Mouse (Mus musculus) liver, embryonic 12.5 days (tissue): Measurements from ENCODE around the gene Tgm2. TPM values are rescaled to one million over a fixed set of nuclear protein-coding genes. Genes with fewer than 3 reads are reported as not detected.

Source experiments
- ATAC-seq: fragments of 200-750 bp; cut with Nextera tagmentation; 2 replicates; pipeline ENCODE4 v1.8.0; 2017; ENCODE audit warnings: moderate number of reproducible peaks, mild to moderate bottlenecking, moderate library complexity
- H3K27ac ChIP-seq: fragments of 300-500 bp; sonication (generic); 2 replicates; pipeline ENCODE4 v1.5.1; 2016; ENCODE audit warnings: mild to moderate bottlenecking
- H3K27me3 ChIP-seq: fragments of 300-500 bp; sonication (generic); replicated peaks from 2 replicates; pipeline ENCODE4 v1.6.1; 2016; ENCODE audit warnings: mild to moderate bottlenecking, moderate library complexity
- H3K36me3 ChIP-seq: fragments of 300-500 bp; sonication (generic); 2 replicates; pipeline ENCODE4 v1.6.1; 2016; ENCODE audit warnings: mild to moderate bottlenecking, moderate library complexity
- H3K4me1 ChIP-seq: fragments of 300-500 bp; sonication (generic); 2 replicates; pipeline ENCODE4 v1.6.1; 2016
- H3K4me2 ChIP-seq: fragments of 300-500 bp; sonication (generic); 2 replicates; pipeline ENCODE4 v1.6.1; 2016; ENCODE audit warnings: mild to moderate bottlenecking, moderate library complexity
- H3K4me3 ChIP-seq: fragments of 300-500 bp; sonication (generic); 2 replicates; pipeline ENCODE4 v1.5.1; 2016; ENCODE audit warnings: mild to moderate bottlenecking, moderate library complexity
- H3K9ac ChIP-seq: fragments of 300-500 bp; sonication (generic); 2 replicates; pipeline ENCODE4 v1.6.1; 2016; ENCODE audit warnings: mild to moderate bottlenecking, moderate library complexity
- H3K9me3 ChIP-seq: fragments of 300-500 bp; sonication (generic); replicated peaks from 2 replicates; pipeline ENCODE4 v1.6.1; 2016; ENCODE audit warnings: mild to moderate bottlenecking, moderate library complexity
- WGBS: fragments of 180-500 bp; shearing (Covaris S2); methylation state at CpG from one replicate; pipeline ENCODE4 v1.1.7; 2016; ENCODE audit not compliant: insufficient replicate concordance; 5-methylcytosine and 5-hydroxymethylcytosine counted together
- polyA plus RNA-seq: library from polyadenylated mRNA; unstranded; fragments of >200 nt; fragmentation: Nextera tagmentation; extraction: Ambion mirVana; gene quantifications from 2 replicates; pipeline ENCODE4 v1.2.1, GENCODE M21; 2016

Tgm2 gene
- polyA plus RNA-seq, 1 experiment from 2014 or later: 69.9 TPM

- H3K4me3 ChIP-seq: no peak overlapping the region
- no peak for ATAC-seq
- H3K9me3 ChIP-seq: no peaks in the 10 kb centered on the region
- 0 out of 2 replicates have a peak overlapping the region, but pooled peaks have one; percentile 5 for H3K27ac ChIP-seq
- H3K4me1 ChIP-seq: peaks cover 49% of the 10 kb centered on the region
- H3K9ac ChIP-seq: no peak overlapping the region
- no peak overlapping the region for H3K4me2 ChIP-seq
- peaks cover 100% of the 10 kb centered on the region for H3K36me3 ChIP-seq
- H3K27me3 ChIP-seq: no peaks in the 10 kb centered on the region
- 76% methylated on average over 11 of the region's 12 CpGs for WGBS
These were observed 24.4 kb downstream of the Tgm2 start for GRCm38 (mm10) chr2:158121645-158122326.

GRCm38 (mm10) chr2:158120868-158121267 is 25.4 kb downstream of the Tgm2 start:
- H3K4me1 ChIP-seq: peaks cover 58% of the 10 kb centered on the region

DNA sequence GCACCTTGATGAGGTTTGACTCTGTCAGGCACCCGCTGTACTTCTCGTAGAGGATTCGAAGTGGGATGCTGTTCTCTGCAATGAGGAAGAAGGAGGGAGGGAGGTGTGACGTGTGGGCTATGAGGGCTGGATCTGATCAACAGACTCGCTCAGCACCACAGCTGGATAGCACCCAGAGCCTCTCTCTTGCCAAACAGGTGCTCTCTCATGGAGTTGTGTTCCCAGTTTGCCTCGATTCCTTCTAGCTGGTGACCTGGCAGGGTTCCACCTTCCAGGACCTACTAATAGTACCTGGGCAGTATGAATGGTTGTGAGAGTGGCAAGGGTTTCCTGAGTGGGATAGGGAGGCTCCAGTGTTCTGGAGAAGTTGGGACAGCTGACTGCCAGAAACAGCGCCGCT is 26.0 kb downstream of the Tgm2 start:
- Histone ChIP-seq H3K4me2 (no peak overlapping the region), H3K27ac (no peak overlapping the region), H3K4me1 (peaks cover 64% of the 10 kb centered on the region), H3K4me3 (no peak overlapping the region), H3K9ac (no peak overlapping the region), H3K27me3 (no peaks in the 10 kb centered on the region), H3K9me3 (no peaks in the 10 kb centered on the region), H3K36me3 (peaks cover 92% of the 10 kb centered on the region)
- no peak for ATAC-seq
- 85% methylated on average over 8 of the region's 8 CpGs for WGBS

More at GRCm38 (mm10) chr2:158120868-158121267, 25.4 kb downstream of the Tgm2 start:
- H3K9me3 ChIP-seq: no peaks in the 10 kb centered on the region
- no peaks in the 10 kb centered on the region for H3K27me3 ChIP-seq
- WGBS: 77% methylated on average over 3 of the region's 3 CpGs
- H3K4me3 ChIP-seq: no peak overlapping the region
- H3K36me3 ChIP-seq: peaks cover 98% of the 10 kb centered on the region
- ATAC-seq: no peak
- H3K9ac ChIP-seq: no peak overlapping the region
- no peak overlapping the region for H3K4me2 ChIP-seq
- no peak overlapping the region for H3K27ac ChIP-seq

DNA sequence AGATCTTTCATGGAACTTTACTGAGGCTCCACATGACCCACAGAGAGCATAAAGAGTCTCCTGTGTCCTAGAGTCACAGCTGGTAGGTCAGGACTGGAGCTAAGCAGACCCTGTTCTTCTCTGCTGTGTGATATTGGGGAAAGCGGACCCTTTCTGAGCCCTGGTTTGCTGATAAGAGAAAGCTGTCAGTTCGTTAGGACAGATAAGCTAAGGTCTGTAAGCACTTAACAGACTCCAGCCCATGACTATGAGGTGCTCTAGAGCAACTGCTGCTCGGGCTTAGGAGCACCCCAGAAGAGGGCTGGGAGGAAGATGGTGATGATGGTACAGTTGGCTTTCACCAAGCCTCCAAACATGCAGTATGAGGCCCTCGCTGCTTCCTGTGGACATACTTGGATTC is 27.1 kb downstream of the Tgm2 start:
- no peaks in the 10 kb centered on the region for H3K27me3 ChIP-seq
- no peak overlapping the region for H3K4me3 ChIP-seq
- 0 out of 2 replicates have a peak overlapping the region, but pooled peaks have one; percentile 13 for H3K27ac ChIP-seq
- peaks cover 81% of the 10 kb centered on the region for H3K36me3 ChIP-seq
- H3K9me3 ChIP-seq: no peaks in the 10 kb centered on the region
- ATAC-seq: peak; percentile 36
- 27% methylated on average over 4 of the region's 4 CpGs for WGBS
- H3K4me1 ChIP-seq: peaks cover 74% of the 10 kb centered on the region
- no peak overlapping the region for H3K4me2 ChIP-seq
- no peak overlapping the region for H3K9ac ChIP-seq

DNA sequence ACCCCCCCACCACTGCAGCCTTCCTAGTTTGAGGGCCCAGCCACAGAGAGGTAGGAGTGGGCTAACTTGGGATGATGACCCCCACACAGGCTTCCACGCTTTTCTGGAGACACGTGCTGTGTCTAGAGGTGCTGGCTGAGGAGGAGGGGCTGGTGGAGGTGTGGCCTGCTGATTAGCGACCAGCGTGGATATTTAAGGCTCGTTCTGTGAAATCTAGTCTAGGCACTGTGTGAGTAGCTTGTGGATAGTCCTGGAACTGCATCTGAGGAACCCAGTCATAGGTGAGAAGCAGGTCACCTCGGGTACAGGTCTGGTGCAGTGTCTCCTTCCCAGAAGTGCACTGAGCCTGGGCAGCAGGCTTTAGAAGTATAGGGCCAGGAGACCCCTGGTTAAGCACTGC is 29.6 kb downstream of the Tgm2 start:
- H3K4me1 ChIP-seq: peaks cover 87% of the 10 kb centered on the region
- ATAC-seq: peak; percentile 34
- no peaks in the 10 kb centered on the region for H3K9me3 ChIP-seq
- peaks cover 56% of the 10 kb centered on the region for H3K36me3 ChIP-seq
- 19% methylated on average over 6 of the region's 6 CpGs for WGBS
- no peak overlapping the region for H3K4me3 ChIP-seq
- H3K27me3 ChIP-seq: no peaks in the 10 kb centered on the region
- H3K4me2 ChIP-seq: no peak overlapping the region
- H3K27ac ChIP-seq: peak overlapping the region; percentile 33; the same call in 1 of the 2 replicates
- H3K9ac ChIP-seq: no peak overlapping the region

DNA sequence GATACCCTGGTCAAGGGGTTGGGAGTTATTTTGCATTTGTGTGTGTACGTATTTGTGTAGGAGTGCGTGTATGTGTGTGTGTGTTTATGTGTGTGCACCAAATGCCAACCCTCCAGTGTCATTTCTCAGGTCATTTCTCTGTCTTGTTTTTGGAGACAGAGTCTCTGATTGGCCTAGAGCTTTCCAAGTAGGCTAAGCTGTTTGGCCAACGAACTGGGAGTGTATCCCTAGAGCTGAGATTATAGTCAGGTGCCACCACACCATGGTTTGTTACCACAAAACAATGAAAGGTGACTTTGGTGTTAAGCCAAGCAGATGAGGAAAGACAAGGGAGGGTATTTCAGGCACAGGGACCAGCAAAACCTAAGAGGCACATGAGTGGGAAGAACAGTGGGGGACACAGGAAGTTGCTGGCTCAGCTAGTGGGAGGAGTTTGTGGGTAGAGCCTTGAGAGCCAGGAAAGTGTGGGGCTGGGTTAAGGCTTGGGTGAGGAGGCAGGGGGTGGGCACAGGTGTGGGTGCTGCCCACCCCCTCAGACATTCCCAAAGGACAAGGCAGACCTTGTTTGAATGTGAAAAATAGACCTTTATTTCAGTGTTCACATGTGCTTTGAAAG is 30.3 kb downstream of the Tgm2 start:
- Histone ChIP-seq H3K27ac (peak overlapping the region; percentile 33), H3K4me2 (no peak overlapping the region), H3K9ac (no peak overlapping the region), H3K36me3 (peaks cover 49% of the 10 kb centered on the region), H3K27me3 (no peaks in the 10 kb centered on the region), H3K9me3 (no peaks in the 10 kb centered on the region), H3K4me3 (no peak overlapping the region), H3K4me1 (peaks cover 82% of the 10 kb centered on the region)
- no peak for ATAC-seq
- 81% methylated on average over 3 of the region's 3 CpGs for WGBS

DNA sequence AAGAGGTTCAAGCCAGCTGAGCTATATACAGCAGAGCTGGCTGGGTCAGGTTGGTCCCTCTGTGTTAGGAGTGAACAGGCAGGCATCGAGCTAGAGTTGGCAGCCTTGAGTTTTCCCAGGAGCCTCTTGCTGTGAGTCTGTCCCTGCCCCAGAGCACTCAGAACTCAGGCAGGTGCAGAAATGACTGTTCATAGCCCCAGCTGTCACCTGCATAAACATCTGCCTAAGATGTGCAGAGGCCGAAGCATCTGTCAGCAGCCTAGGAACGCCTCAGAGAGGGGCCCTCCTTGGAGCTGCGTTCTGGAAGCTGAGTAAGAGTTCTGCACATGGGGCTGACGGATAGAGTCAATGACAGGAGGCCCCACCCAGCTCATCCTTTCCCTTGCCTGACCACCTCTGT is 31.3 kb downstream of the Tgm2 start:
- no peak for ATAC-seq
- Histone ChIP-seq H3K27ac (peak overlapping the region; percentile 37), H3K9ac (no peak overlapping the region), H3K4me1 (peaks cover 76% of the 10 kb centered on the region), H3K4me2 (no peak overlapping the region), H3K27me3 (no peaks in the 10 kb centered on the region), H3K4me3 (no peak overlapping the region), H3K9me3 (no peaks in the 10 kb centered on the region), H3K36me3 (peaks cover 39% of the 10 kb centered on the region)
- 61% methylated on average over 5 of the region's 5 CpGs for WGBS

DNA sequence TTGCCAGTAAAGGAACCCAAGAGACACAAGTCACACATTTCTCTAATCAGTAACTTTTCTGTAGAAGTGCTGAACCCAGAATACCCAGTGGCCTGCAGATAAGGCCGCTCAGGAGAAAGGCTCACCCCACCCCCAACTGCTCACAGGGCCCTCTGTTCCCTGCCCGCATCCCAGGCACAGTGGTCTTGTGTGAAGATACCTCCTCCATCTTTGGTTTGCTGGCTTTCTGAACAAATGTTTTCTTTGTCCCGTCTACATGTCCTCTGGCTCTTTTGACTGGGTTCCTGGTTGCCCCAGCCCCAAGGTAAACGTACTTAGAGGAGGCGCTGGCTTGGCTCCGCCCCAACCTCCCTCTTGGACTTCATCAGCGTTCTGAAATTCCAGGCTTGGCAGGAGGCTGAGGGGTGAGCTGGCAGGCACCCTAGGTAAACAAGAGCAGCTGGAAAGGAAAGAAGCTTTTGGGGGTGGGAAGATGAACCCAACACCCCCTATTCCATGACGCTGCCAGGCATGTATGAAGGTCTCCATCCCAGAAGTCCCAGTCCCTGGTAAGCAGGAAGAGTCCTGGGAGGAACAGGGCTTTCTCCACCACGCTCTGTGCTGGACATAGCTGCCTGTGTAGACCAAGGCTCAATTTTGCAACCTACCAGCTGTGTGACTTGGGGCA is 32.5 kb downstream of the Tgm2 start:
- H3K27ac ChIP-seq: peak overlapping the region; percentile 85
- H3K4me3 ChIP-seq: peak overlapping the region; percentile 24
- ATAC-seq: peak; percentile 89
- no peaks in the 10 kb centered on the region for H3K27me3 ChIP-seq
- 31% methylated on average over 9 of the region's 9 CpGs for WGBS
- peaks cover 27% of the 10 kb centered on the region for H3K36me3 ChIP-seq
- H3K9me3 ChIP-seq: no peaks in the 10 kb centered on the region
- H3K9ac ChIP-seq: peak overlapping the region; percentile 48
- H3K4me1 ChIP-seq: peaks cover 75% of the 10 kb centered on the region
- peak overlapping the region; percentile 62 for H3K4me2 ChIP-seq

DNA sequence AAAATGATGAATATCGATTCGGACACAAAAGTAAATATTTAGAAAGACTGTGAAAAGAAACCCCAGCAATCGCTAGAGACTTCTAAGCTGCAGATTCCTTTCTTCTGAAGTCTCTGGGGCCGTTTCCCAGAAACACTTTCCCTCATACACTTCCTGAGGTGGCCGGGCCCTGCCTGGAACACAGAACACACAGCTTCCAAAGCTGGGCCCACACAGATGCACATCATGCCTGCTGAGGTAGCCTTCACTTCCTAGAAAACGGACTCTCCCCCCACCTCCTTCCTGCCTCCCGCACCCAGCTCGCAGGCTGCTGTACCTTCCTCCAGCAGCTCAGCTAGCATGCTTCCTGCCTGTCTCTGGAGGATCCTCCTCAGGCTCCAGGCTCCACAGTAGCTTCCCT is 36.7 kb downstream of the Tgm2 start:
- Histone ChIP-seq H3K36me3 (no peaks in the 10 kb centered on the region), H3K27ac (peak overlapping the region; percentile 49; the same call in 1 of the 2 replicates), H3K4me3 (no peak overlapping the region), H3K9me3 (no peaks in the 10 kb centered on the region), H3K9ac (no peak overlapping the region), H3K4me2 (no peak overlapping the region), H3K4me1 (peaks cover 54% of the 10 kb centered on the region), H3K27me3 (no peaks in the 10 kb centered on the region)
- no peak for ATAC-seq
- WGBS: 34% methylated on average over 8 of the region's 8 CpGs

- peaks cover 31% of the 10 kb centered on the region for H3K4me1 ChIP-seq
- 34% methylated on average over 6 of the region's 6 CpGs for WGBS
- H3K4me2 ChIP-seq: 0 out of 2 replicates have a peak overlapping the region, but pooled peaks have one; percentile 14
- H3K9me3 ChIP-seq: no peaks in the 10 kb centered on the region
- peak overlapping the region; percentile 36; the same call in 1 of the 2 replicates for H3K27ac ChIP-seq
- H3K9ac ChIP-seq: no peak overlapping the region
- ATAC-seq: peak; percentile 61
- H3K36me3 ChIP-seq: no peaks in the 10 kb centered on the region
- H3K4me3 ChIP-seq: no peak overlapping the region
- H3K27me3 ChIP-seq: peaks cover 17% of the 10 kb centered on the region; the same call in 1 of the 2 replicates
These were observed 39.2 kb downstream of the Tgm2 start for GRCm38 (mm10) chr2:158106947-158107587.

GRCm38 (mm10) chr2:158105605-158106004 is 40.6 kb downstream of the Tgm2 start:
- no peak for ATAC-seq
- H3K4me2 ChIP-seq: no peak overlapping the region
- no peaks in the 10 kb centered on the region for H3K36me3 ChIP-seq
- H3K9ac ChIP-seq: no peak overlapping the region
- H3K4me1 ChIP-seq: peaks cover 31% of the 10 kb centered on the region
- no peaks in the 10 kb centered on the region for H3K9me3 ChIP-seq
- peaks cover 21% of the 10 kb centered on the region for H3K27me3 ChIP-seq
- WGBS: 49% methylated on average over 6 of the region's 6 CpGs
- no peak overlapping the region for H3K27ac ChIP-seq
- no peak overlapping the region for H3K4me3 ChIP-seq

GRCm38 (mm10) chr2:158104966-158105365 is 41.3 kb downstream of the Tgm2 start:
- H3K9me3 ChIP-seq: no peaks in the 10 kb centered on the region
- ATAC-seq: no peak
- no peaks in the 10 kb centered on the region for H3K36me3 ChIP-seq
- no peak overlapping the region for H3K27ac ChIP-seq
- no peak overlapping the region for H3K4me3 ChIP-seq
- WGBS: 73% methylated on average over 6 of the region's 6 CpGs
- no peak overlapping the region for H3K4me2 ChIP-seq
- peaks cover 28% of the 10 kb centered on the region for H3K4me1 ChIP-seq
- H3K27me3 ChIP-seq: peaks cover 21% of the 10 kb centered on the region
- H3K9ac ChIP-seq: no peak overlapping the region
